In genomic region chr10:71428246-71428864, GRCm38 (mm10) we compare ENCODE assay signal across 11 mouse cellular contexts.
DNase-seq lines count a peak whose midpoint lies in the region; ATAC-seq and TF ChIP-seq lines count a peak whose summit lies in the region.
"Had no signal": no experiment of that assay in that cellular context is flagged by ENCODE, and none has a peak within 500 bp of the region (broad histone marks: within the 10 kb centered on the region; RNA-seq: fewer than 3 reads in every experiment).

No protein-coding gene starts in this region.

- 58% methylated on average over 13 of the region's 13 CpGs for WGBS in kidney, adult 2 months
- WGBS in kidney, embryonic 14.5 days = 61% methylated on average over 13 of the region's 13 CpGs
- WGBS in limb, embryonic 11.5 days = 56% methylated on average over 13 of the region's 13 CpGs

- peak; percentile 10 for DNase-seq in kidney, adult 2 months
- DNase-seq in ES-CJ7 (ENCODE audit: low read depth, low spot score) = peak; percentile 48
- DNase-seq in adrenal gland, postnatal 25 days = peak; percentile 33
- peak; percentile 77 for DNase-seq in limb, embryonic 11.5 days (ENCODE audit: low spot score)
- DNase-seq in right cerebral cortex, postnatal 36 days (ENCODE audit: low spot score in 2 of 2) = no peak
- DNase-seq in layer of hippocampus, postnatal 36 days = no peak
- DNase-seq in left cerebral cortex, adult 18-20 months (ENCODE audit: low spot score in 2 of 2) = no peak
- DNase-seq: cerebellum, adult 11 months; midbrain, embryonic 14.5 days had no signal

- no peak overlapping the region for H3K4me3 ChIP-seq in kidney, adult 2 months (ENCODE audit: insufficient read depth, low read depth, low read length)
- no peak overlapping the region for H3K4me3 ChIP-seq in kidney, embryonic 14.5 days (ENCODE audit: low read length)
- H3K4me3 ChIP-seq in limb, embryonic 11.5 days (ENCODE audit: low read depth, low read length) = no peak overlapping the region
- H3K4me3 ChIP-seq: intestine, embryonic 15.5 days had no signal

- TF ChIP-seq CTCF in kidney, adult 2 months (conservative IDR thresholded peaks at IDR 0.05; ENCODE audit: insufficient read depth, insufficient read length, low read depth, low read length) = no peak

- TF ChIP-seq POLR2A in kidney, adult 2 months (IDR thresholded peaks at IDR 0.05; ENCODE audit: low read depth, low read length) = no peak

- H3K27ac ChIP-seq in kidney, adult 2 months (ENCODE audit: insufficient read depth, low read depth, low read length) = no peak overlapping the region
- H3K27ac ChIP-seq in kidney, embryonic 14.5 days (ENCODE audit: low read depth, low read length) = no peak overlapping the region
- H3K27ac ChIP-seq in limb, embryonic 11.5 days (replicated peaks; ENCODE audit: low read depth, low read length) = no peak overlapping the region
- H3K27ac ChIP-seq: intestine, embryonic 15.5 days had no signal

- no peak overlapping the region for H3K4me2 ChIP-seq in kidney, embryonic 14.5 days (replicated peaks; ENCODE audit: low read depth, low read length)
- no peak overlapping the region for H3K4me2 ChIP-seq in limb, embryonic 11.5 days (ENCODE audit: low read depth, severe bottlenecking)
- H3K4me2 ChIP-seq: intestine, embryonic 15.5 days had no signal

- H3K9ac ChIP-seq in kidney, embryonic 14.5 days (ENCODE audit: low read depth, low read length) = no peak overlapping the region
- H3K9ac ChIP-seq in limb, embryonic 11.5 days (ENCODE audit: low read length) = no peak overlapping the region
- H3K9ac ChIP-seq: intestine, embryonic 15.5 days had no signal

- H3K9me3 ChIP-seq in kidney, embryonic 14.5 days (ENCODE audit: control insufficient read depth, low read length) = no peaks in the 10 kb centered on the region
- no peaks in the 10 kb centered on the region for H3K9me3 ChIP-seq in limb, embryonic 11.5 days (ENCODE audit: control insufficient read depth, low read length)
- H3K9me3 ChIP-seq: intestine, embryonic 15.5 days had no signal

- H3K4me1 ChIP-seq in kidney, adult 2 months (ENCODE audit: control insufficient read depth, insufficient read depth, low read length) = no peaks in the 10 kb centered on the region
- no peaks in the 10 kb centered on the region for H3K4me1 ChIP-seq in kidney, embryonic 14.5 days (ENCODE audit: control insufficient read depth, insufficient read depth, low read length)
- H3K4me1 ChIP-seq in limb, embryonic 11.5 days (ENCODE audit: control insufficient read depth, insufficient read depth, low read length) = no peaks in the 10 kb centered on the region
- H3K4me1 ChIP-seq: intestine, embryonic 15.5 days had no signal

- H3K27me3 ChIP-seq in kidney, adult 2 months (replicated peaks; ENCODE audit: control insufficient read depth, insufficient read depth, low read length) = no peaks in the 10 kb centered on the region
- H3K27me3 ChIP-seq in kidney, embryonic 14.5 days (ENCODE audit: control insufficient read depth, insufficient read depth, low read length) = no peaks in the 10 kb centered on the region
- no peaks in the 10 kb centered on the region for H3K27me3 ChIP-seq in limb, embryonic 11.5 days (ENCODE audit: control insufficient read depth, insufficient read depth, low read length)
- H3K27me3 ChIP-seq: intestine, embryonic 15.5 days had no signal

- H3K36me3 ChIP-seq in kidney, adult 2 months (ENCODE audit: control insufficient read depth, insufficient read depth, low read length) = no peaks in the 10 kb centered on the region
- H3K36me3 ChIP-seq in kidney, embryonic 14.5 days (ENCODE audit: control insufficient read depth, insufficient read depth, low read length) = no peaks in the 10 kb centered on the region
- H3K36me3 ChIP-seq in limb, embryonic 11.5 days (ENCODE audit: control insufficient read depth, insufficient read depth, low read length) = no peaks in the 10 kb centered on the region
- H3K36me3 ChIP-seq: intestine, embryonic 15.5 days had no signal

- no peak for ATAC-seq in kidney, embryonic 14.5 days (ENCODE audit: low FRiP score, low TSS enrichment)
- ATAC-seq in limb, embryonic 11.5 days (ENCODE audit: insufficient number of reproducible peaks, low FRiP score, low TSS enrichment, low read depth) = no peak
- ATAC-seq: intestine, embryonic 15.5 days had no signal

Comparison
In these comparisons a context has a peak if more than half of its experiments do, and no peak if none do; other contexts are left out.
1. DNase-seq: peak in kidney, adult 2 months (single experiment), ES-CJ7 (single experiment), adrenal gland, postnatal 25 days (single experiment) and limb, embryonic 11.5 days (single experiment); none in right cerebral cortex, postnatal 36 days (0 of 2), layer of hippocampus, postnatal 36 days (0 of 2) and left cerebral cortex, adult 18-20 months (0 of 2).